Mouse (Mus musculus): Measurements from ENCODE around the gene Ptprt. TPM values are rescaled to one million over a fixed set of nuclear protein-coding genes. Genes with fewer than 3 reads are reported as not detected.

Ptprt gene
- not detected for total RNA-seq (2023)

DNA sequence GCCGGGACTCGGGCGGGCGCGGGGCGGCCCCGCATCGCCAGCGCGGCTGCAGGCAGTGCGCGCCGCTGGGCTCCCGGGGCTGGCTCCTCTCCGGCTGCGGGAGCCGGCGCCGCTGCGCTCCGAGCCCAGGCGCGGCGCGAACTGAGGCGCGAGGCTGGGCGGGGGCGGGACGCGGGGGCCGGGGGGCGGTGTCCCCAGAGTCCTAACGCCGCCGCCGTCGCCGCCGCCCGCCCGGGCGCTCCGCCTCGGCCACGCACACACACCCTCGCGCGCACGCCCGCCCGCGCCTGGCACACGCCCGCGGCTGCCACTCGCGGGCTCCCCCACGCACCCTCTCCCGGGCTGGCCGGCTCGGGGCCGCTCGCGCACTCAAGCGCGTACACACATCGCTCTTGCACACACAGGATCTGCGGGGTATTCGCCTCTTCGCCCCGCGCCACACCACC, at the start of gene Ptprt:
TSS of gene Ptprt (minus strand) at position 207 of the 446 bp plus-strand sequence.

All from CD8-positive naive resting alpha-beta T cell, adult 57 days (primary cell).